Mouse (Mus musculus) liver, embryonic 14.5 days (tissue): Measurements from ENCODE around the gene Rsad2.

Source experiments
- CTCF ChIP-seq: IDR thresholded peaks from 2 replicates; pipeline ENCODE4 v1.5.1; 2016; ENCODE audit warnings: antibody characterized with exemption, low read depth, control low read depth
- EP300 ChIP-seq: IDR thresholded peaks from 2 replicates; pipeline ENCODE4 v1.6.1; 2016; ENCODE audit warnings: antibody characterized with exemption, low read depth

GRCm38 (mm10) chr12:26411841-26412450 is 44.3 kb downstream of the Rsad2 start:
- no peak for TF ChIP-seq CTCF
- no peak for TF ChIP-seq EP300
